Mouse (Mus musculus) R1 (cell line): ENCODE data around the gene Stra6.

Source experiments
- DNase-seq: peaks from one replicate; pipeline ENCODE4 v3.0.0-alpha.2; 2018; ENCODE audit warnings: low read depth, low spot score

Stra6 gene

GRCm38 (mm10) chr9:58095977-58096376 is 32.4 kb downstream of the Stra6 start:
- DNase-seq = no peak

GRCm38 (mm10) chr9:58096629-58097301 is 33.2 kb downstream of the Stra6 start:
- no peak for DNase-seq

GRCm38 (mm10) chr9:58099836-58100565 is 36.4 kb downstream of the Stra6 start:
- no peak for DNase-seq

- DNase-seq = no peak
Observed at GRCm38 (mm10) chr9:58102013-58102412, 38.4 kb downstream of the Stra6 start.

- no peak for DNase-seq
Observed at GRCm38 (mm10) chr9:58103647-58104046, 40.1 kb downstream of the Stra6 start.

- no peak for DNase-seq
Observed at GRCm38 (mm10) chr9:58105595-58106169, 42.1 kb downstream of the Stra6 start.

- DNase-seq = no peak
Observed at GRCm38 (mm10) chr9:58107494-58107893, 43.9 kb downstream of the Stra6 start.

GRCm38 (mm10) chr9:58110787-58111186 is 47.2 kb downstream of the Stra6 start:
- DNase-seq = no peak

- no peak for DNase-seq
Observed at GRCm38 (mm10) chr9:58111431-58111830, 47.8 kb downstream of the Stra6 start.

- DNase-seq = no peak
Observed at GRCm38 (mm10) chr9:58112321-58112751, 48.7 kb downstream of the Stra6 start.

- DNase-seq = no peak
Observed at GRCm38 (mm10) chr9:58112866-58113278, 49.3 kb downstream of the Stra6 start.

GRCm38 (mm10) chr9:58113279-58113884 is 49.8 kb downstream of the Stra6 start:
- DNase-seq = peak; percentile 75

GRCm38 (mm10) chr9:58114019-58114418 is 50.4 kb downstream of the Stra6 start:
- DNase-seq = no peak

GRCm38 (mm10) chr9:58115297-58115925 is 51.8 kb downstream of the Stra6 start:
- no peak for DNase-seq

- peak; percentile 43 for DNase-seq
Observed at GRCm38 (mm10) chr9:58116024-58116651, 52.5 kb downstream of the Stra6 start.

- no peak for DNase-seq
Observed at GRCm38 (mm10) chr9:58118671-58119070, 55.1 kb downstream of the Stra6 start, which contains the start of gene Ccdc33. Ccdc33 (minus strand) TSS chr9:58118823.

GRCm38 (mm10) chr9:58125085-58125484 is 61.5 kb downstream of the Stra6 start:
- DNase-seq = peak; percentile 55

- DNase-seq = no peak
Observed at GRCm38 (mm10) chr9:58125811-58126210, 62.2 kb downstream of the Stra6 start.

GRCm38 (mm10) chr9:58128926-58129413 is 65.4 kb downstream of the Stra6 start:
- no peak for DNase-seq

- DNase-seq = peak; percentile 28
Observed at GRCm38 (mm10) chr9:58129508-58129907, 65.9 kb downstream of the Stra6 start.

GRCm38 (mm10) chr9:58130909-58131308 is 67.3 kb downstream of the Stra6 start:
- no peak for DNase-seq
